Mouse (Mus musculus) layer of hippocampus, adult 11-12 months (tissue): ENCODE measurements around the gene Cc2d2a.

Experiments
- DNase-seq: peaks from one replicate; pipeline ENCODE4 v3.0.0; 2022; ENCODE audit warnings: low spot score

Cc2d2a gene

GRCm38 (mm10) chr5:43661997-43662961 lies at the start of gene Cc2d2a:
Cc2d2a (plus strand) TSS chr5:43662346.
- DNase-seq: peak; percentile 36

DNA sequence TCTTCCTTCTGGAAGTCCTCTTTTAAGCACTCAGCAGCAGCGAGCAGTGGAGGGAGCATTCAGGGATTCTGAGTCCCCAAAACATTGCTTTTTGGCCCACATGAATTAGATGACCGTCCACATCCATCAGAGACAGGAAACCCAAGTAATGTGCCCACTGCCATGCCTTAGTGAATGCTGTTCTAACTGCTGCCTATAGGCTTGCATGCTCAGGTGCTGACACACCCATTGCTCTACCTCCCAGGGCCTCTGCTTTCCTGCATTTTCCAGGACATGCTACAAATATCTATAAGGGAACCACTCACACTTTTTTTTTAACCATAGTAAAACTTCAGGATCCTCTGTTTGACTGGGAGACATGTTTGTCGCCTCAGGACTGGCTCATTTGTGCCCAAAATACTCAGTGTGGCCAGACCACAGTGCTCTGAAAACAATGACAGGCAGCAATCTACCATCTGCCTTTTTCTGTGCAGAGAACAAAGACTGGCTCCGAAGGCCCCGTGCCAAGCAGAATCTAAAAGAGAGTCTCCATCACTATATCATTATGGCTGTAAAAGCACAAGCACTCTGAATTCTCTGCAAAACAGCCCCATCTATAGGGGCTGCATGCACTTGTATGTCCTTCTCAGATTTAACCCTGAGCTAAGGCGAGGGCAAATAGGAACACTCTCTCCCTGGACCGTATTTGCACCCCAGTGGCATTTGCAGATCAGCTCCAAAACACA lies 40.4 kb upstream of the Cc2d2a start:
- peak; percentile 37 for DNase-seq

- no peak for DNase-seq
Measured at GRCm38 (mm10) chr5:43625407-43625806, 36.7 kb upstream of the Cc2d2a start.

GRCm38 (mm10) chr5:43634071-43634601 lies 28.0 kb upstream of the Cc2d2a start:
- no peak for DNase-seq

DNA sequence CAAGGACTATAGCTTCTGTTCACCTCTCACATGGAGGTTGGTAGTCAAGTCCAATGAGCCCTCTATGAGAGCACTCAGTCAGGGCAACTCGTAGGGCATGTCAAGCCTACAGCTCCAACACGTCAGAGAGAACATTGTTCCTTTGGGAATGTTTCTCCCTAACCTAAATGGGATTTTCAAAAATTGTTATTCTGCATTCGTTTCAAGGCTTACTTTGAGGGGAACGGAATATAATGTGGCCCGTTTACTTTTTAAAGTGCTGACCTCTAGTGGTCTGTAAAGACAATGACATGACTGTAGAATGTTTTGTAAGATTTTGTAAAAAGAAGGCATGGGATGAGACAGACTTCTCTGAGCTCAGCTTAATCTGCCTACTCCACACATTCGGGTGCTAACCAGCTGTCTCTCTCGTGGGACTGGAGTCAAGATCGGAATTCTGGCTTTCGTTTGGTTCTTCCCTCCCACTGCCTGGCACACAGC lies 27.5 kb upstream of the Cc2d2a start:
- peak; percentile 57 for DNase-seq

DNA sequence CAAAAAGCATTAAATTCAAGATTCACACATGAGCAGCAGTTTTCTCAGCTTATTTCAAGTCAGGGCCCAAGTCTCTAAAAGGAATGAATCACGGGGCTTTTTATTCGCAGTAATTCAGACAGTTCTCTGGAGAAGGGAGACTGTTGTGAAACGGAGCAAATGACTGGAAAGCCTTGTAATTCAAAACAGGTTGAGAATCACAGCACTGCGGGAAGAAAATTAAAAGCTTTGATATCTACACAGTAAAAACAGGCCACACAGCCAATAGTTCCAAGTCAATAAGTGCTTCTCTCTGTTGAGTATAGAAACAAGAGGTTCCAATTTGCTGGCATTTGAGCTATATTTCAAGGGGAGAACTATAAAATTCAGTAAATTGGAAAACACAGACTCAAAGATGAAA lies 17.1 kb upstream of the Cc2d2a start:
- DNase-seq: no peak

- no peak for DNase-seq
Measured at GRCm38 (mm10) chr5:43647098-43647774, 14.9 kb upstream of the Cc2d2a start.

GRCm38 (mm10) chr5:43661498-43661897 lies 648 bp upstream of the Cc2d2a start:
- no peak for DNase-seq

GRCm38 (mm10) chr5:43663531-43663930 lies 1.4 kb downstream of the Cc2d2a start:
- DNase-seq: no peak

- peak; percentile 37 for DNase-seq
Measured at GRCm38 (mm10) chr5:43665144-43665543, 3.0 kb downstream of the Cc2d2a start.

- DNase-seq: no peak
Measured at GRCm38 (mm10) chr5:43669118-43669645, 7.0 kb downstream of the Cc2d2a start.

GRCm38 (mm10) chr5:43672177-43672911 lies 10.2 kb downstream of the Cc2d2a start:
- DNase-seq: peak; percentile 84

DNA sequence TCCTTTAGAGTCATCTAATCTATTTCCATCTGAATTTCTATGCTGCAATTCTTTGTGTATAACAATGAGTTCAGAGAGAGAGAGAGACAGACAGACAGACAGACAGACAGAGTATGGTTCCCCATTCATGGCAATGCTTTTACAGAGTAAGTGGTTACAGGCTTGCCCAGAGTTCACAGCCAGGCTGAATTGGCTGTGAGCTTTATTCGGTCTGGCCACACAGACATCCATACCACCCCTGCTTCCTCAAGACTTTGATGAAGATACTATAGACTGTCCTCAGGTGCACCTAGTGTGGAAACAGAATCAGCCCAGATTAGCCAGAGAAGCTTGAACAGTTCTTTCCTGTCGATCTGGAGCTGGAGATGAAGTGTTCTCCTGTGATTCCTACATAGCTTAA lies 10.9 kb downstream of the Cc2d2a start:
- no peak for DNase-seq

- no peak for DNase-seq
Measured at GRCm38 (mm10) chr5:43685466-43685865, 23.3 kb downstream of the Cc2d2a start.

- DNase-seq: no peak
Measured at GRCm38 (mm10) chr5:43692489-43692888, 30.3 kb downstream of the Cc2d2a start.

GRCm38 (mm10) chr5:43697133-43697532 lies 35.0 kb downstream of the Cc2d2a start:
- DNase-seq: no peak

GRCm38 (mm10) chr5:43699240-43699639 lies 37.1 kb downstream of the Cc2d2a start:
- no peak for DNase-seq

DNA sequence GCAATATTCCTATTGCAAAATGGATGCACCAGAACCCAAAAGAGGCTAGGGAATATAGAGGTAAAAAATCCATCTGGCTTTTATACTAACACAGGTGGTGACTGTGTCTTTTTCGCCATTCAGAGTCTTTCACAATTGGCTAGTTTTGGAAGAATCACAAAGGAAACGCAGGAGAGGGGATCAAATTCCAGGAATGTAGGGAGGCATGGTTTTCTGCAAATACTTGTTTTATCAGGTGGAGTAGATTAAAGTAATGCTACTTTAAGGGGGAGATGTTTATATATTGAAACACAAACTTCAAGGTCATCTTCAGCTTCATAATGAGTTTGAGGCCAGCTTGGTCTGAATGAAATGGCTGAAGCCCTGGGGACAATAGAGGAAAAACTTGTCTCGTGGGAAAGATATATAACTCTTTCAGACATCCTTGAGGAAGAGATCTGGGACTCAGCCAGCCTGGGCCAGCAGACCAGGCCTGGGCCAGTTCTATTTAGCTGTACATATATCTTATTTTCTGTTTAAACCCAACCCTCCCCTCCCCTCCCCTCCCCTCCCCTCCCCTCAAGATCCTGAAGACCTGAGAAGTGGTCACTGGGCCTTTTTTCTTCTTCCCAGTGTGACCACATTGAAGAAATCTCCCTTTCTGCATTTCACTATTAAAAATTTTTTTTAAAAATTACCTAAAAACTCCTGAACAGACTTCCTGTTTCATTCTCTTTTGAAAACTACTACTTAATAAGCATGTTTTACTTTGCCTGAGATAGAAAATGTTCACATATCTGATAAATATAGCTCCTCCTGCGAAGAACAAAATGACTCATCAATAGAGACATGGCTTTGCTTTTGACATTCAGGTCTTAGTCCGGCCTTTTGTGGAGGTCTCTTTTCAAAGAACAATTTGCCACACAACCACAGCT lies 59.6 kb downstream of the Cc2d2a start:
- no peak for DNase-seq

DNA sequence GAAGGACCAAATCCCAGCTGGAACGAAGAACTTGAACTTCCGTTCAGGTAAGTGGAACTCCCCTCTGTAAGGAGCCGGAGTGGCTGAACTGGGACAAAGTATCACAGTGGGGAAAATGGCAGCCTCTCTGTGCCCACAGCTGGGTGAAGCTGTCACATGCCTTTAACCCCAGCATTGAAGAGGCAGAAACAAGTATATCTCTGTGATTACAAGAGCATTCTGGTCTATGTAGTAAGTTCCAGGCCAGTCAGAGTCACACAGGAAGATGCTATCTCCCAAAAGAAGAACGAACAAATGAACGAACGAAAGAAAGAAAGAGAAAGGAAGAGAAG lies 60.3 kb downstream of the Cc2d2a start:
- DNase-seq: no peak

DNA sequence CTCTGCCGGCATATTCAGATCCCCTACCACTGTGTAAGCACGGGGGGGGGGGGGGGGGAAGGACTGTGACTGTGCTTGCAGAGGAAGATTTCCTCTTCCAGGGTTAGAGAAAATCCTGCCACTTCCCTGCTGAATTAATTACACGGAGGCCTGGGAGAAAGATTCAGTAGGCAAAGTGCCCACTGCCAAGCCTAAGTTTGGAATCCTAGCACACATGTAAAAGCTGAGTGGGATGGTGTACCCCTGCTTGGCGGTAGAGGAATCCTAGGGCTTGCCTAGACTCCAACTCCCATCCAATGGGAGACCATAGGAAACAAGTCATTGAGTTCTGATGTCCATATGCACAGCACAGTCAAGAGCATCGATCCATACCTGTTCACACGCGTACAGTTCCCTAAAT lies 61.7 kb downstream of the Cc2d2a start:
- DNase-seq: no peak
